Mouse (Mus musculus) MEL (cell line): ENCODE data around the gene Tmem107. TPM values are rescaled to one million over a fixed set of nuclear protein-coding genes. Genes with fewer than 3 reads are reported as not detected.

Experiments used
- DNase-seq: peaks from one replicate; pipeline ENCODE4 v3.0.0; 2011; ENCODE audit warnings: low read depth, low spot score
- H3K27ac ChIP-seq: 2 replicates; pipeline ENCODE4 v1.5.1; 2012; ENCODE audit warnings: low read depth, mild to moderate bottlenecking, control low read depth, low read length, moderate library complexity; ENCODE audit not compliant: control insufficient read depth
- H3K27me3 ChIP-seq, 2 experiments: fragments of 150-350 bp in 1 of 2; sonication (generic) in 1 of 2; 2 replicates each; pipeline ENCODE4 v1.6.1; 2012; ENCODE audit warnings: low read length in 2 of 2, mild to moderate bottlenecking in 2 of 2, improper control_type of control experiment in 1 of 2, moderate library complexity in 1 of 2; ENCODE audit not compliant: insufficient read depth in 2 of 2, control insufficient read depth in 1 of 2
- H3K36me3 ChIP-seq, 2 experiments: 2 replicates each; pipeline ENCODE4 v1.6.1; 2012 to 2014; ENCODE audit warnings: low read length in 2 of 2, improper control_type of control experiment in 1 of 2, inconsistent platforms in 1 of 2, mild to moderate bottlenecking in 1 of 2; ENCODE audit not compliant: insufficient read depth in 2 of 2, control insufficient read depth in 1 of 2
- H3K4me1 ChIP-seq, 2 experiments: fragments of 150-350 bp in 1 of 2; sonication (generic) in 1 of 2; 2 replicates each; pipeline ENCODE4 v1.6.1; 2012; ENCODE audit warnings: low read length in 2 of 2, improper control_type of control experiment in 1 of 2, mild to moderate bottlenecking in 1 of 2; ENCODE audit not compliant: insufficient read depth in 2 of 2, control insufficient read depth in 1 of 2
- H3K4me3 ChIP-seq, 2 experiments: fragments of 150-350 bp in 1 of 2; sonication (generic) in 1 of 2; 2 replicates each; pipeline ENCODE4 v1.5.1; 2012; ENCODE audit warnings: low read depth in 2 of 2, low read length in 2 of 2, mild to moderate bottlenecking in 2 of 2, moderate library complexity in 2 of 2, control low read depth in 1 of 2, improper control_type of control experiment in 1 of 2; ENCODE audit not compliant: control insufficient read depth in 1 of 2, insufficient read depth in 1 of 2
- H3K79me2 ChIP-seq: 2 replicates; pipeline ENCODE4 v1.6.1; 2012; ENCODE audit warnings: mild to moderate bottlenecking, low read length, moderate library complexity; ENCODE audit not compliant: control insufficient read depth, poor library complexity, insufficient read depth
- H3K9ac ChIP-seq: 2 replicates; pipeline ENCODE4 v1.6.1; 2012; ENCODE audit warnings: low read depth, mild to moderate bottlenecking, control low read depth, low read length, moderate library complexity; ENCODE audit not compliant: control insufficient read depth, poor library complexity, severe bottlenecking
- H3K9me3 ChIP-seq: fragments of 150-350 bp; sonication (generic); replicated peaks from 2 replicates; pipeline ENCODE4 v1.6.1; 2012; ENCODE audit warnings: mild to moderate bottlenecking, low read length, improper control_type of control experiment, moderate library complexity; ENCODE audit not compliant: insufficient read depth
- BHLHE40 ChIP-seq: IDR thresholded peaks from 2 replicates; pipeline ENCODE4 v1.6.1; 2012; ENCODE audit warnings: low read depth, mild to moderate bottlenecking, inconsistent platforms, low read length, improper control_type of control experiment, borderline replicate concordance
- CHD2 ChIP-seq: IDR thresholded peaks from 2 replicates; pipeline ENCODE4 v1.6.1; 2011; ENCODE audit warnings: low read length, improper control_type of control experiment
- ELF1 ChIP-seq: IDR thresholded peaks from 2 replicates; pipeline ENCODE4 v1.6.1; 2014; ENCODE audit warnings: low read depth, mild to moderate bottlenecking, inconsistent platforms, low read length, improper control_type of control experiment, moderate library complexity
- ETS1 ChIP-seq: IDR thresholded peaks from 2 replicates; pipeline ENCODE4 v1.6.1; 2012; ENCODE audit warnings: low read depth, mild to moderate bottlenecking, inconsistent platforms, low read length, improper control_type of control experiment, moderate library complexity
- GATA1 ChIP-seq: IDR thresholded peaks from 2 replicates; pipeline ENCODE4 v1.6.1; 2011; ENCODE audit warnings: low read depth, low read length, improper control_type of control experiment
- MAZ ChIP-seq: IDR thresholded peaks from 2 replicates; pipeline ENCODE4 v1.6.1; 2012; ENCODE audit warnings: low read depth, mild to moderate bottlenecking, inconsistent platforms, low read length, improper control_type of control experiment
- MXI1 ChIP-seq: IDR thresholded peaks from 2 replicates; pipeline ENCODE4 v1.6.1; 2011; ENCODE audit warnings: mild to moderate bottlenecking, low read depth, low read length, improper control_type of control experiment
- NELFE ChIP-seq: IDR thresholded peaks from 2 replicates; pipeline ENCODE4 v1.6.1; 2011; ENCODE audit warnings: low read depth, low read length, improper control_type of control experiment
- NRF1 ChIP-seq: IDR thresholded peaks from 2 replicates; pipeline ENCODE4 v1.6.1; 2014; ENCODE audit warnings: low read depth, mild to moderate bottlenecking, inconsistent platforms, low read length, improper control_type of control experiment, moderate library complexity; ENCODE audit not compliant: poor library complexity, insufficient read depth, severe bottlenecking
- SIN3A ChIP-seq: IDR thresholded peaks from 2 replicates; pipeline ENCODE4 v1.6.1; 2012; ENCODE audit warnings: low read length, improper control_type of control experiment, inconsistent platforms
- TAL1 ChIP-seq: IDR thresholded peaks from 2 replicates; pipeline ENCODE4 v1.6.1; 2012; ENCODE audit warnings: mild to moderate bottlenecking, inconsistent platforms, low read length, moderate library complexity, mixed read lengths
- TBP ChIP-seq: IDR thresholded peaks from 2 replicates; pipeline ENCODE4 v1.8.0; 2011; ENCODE audit warnings: low read depth, low read length, improper control_type of control experiment
- ZMIZ1 ChIP-seq: IDR thresholded peaks from 2 replicates; pipeline ENCODE4 v1.6.1; 2012; ENCODE audit warnings: low read depth, mild to moderate bottlenecking, inconsistent platforms, low read length, improper control_type of control experiment, moderate library complexity
- ZNF384 ChIP-seq: IDR thresholded peaks from 2 replicates; pipeline ENCODE4 v1.6.1; 2012; ENCODE audit warnings: low read depth, mild to moderate bottlenecking, inconsistent platforms, low read length, improper control_type of control experiment
- polyA plus RNA-seq, 2 experiments: library from polyadenylated mRNA; stranded (reverse) in 1 of 2; unstranded in 1 of 2; fragments of >175 nt in 1 of 2; fragments of >200 nt in 1 of 2; gene quantifications; 2 replicates each; pipeline versions ENCODE4 v1.2.1 to v1.2.4; 2012; ENCODE audit warnings: low replicate concordance in 2 of 2, low read depth in 1 of 2; ENCODE audit not compliant: insufficient read length in 2 of 2, insufficient read depth in 1 of 2, missing spikeins in 1 of 2
- total RNA-seq: library from RNA; depleted of rRNA; stranded (reverse); fragments of 300-350 nt; gene quantifications from 2 replicates; pipeline ENCODE4 v1.2.3, GENCODE M21; 2012

The Tmem107 gene
- total and polyA plus RNA-seq, 3 experiments = 47.0 to 79.5 TPM; not detected in 1

- no peaks in the 10 kb centered on the region for H3K9me3 ChIP-seq
- TF ChIP-seq MXI1 (peak; percentile 17; the same call in 1 of the 2 replicates), NELFE (no peak)
- peaks cover 0 to 9% of the 10 kb centered on the region in 2 experiments; a peak in 2 of 4 replicates for H3K36me3 ChIP-seq
- H3K79me2 ChIP-seq = no peaks in the 10 kb centered on the region; the same call in 1 of the 2 replicates
- peak overlapping the region; percentile 51 for H3K9ac ChIP-seq
- no peak overlapping the region for H3K27ac ChIP-seq
- peak overlapping the region; percentile 20 to 88 for H3K4me3 ChIP-seq
- peak; percentile 57 for DNase-seq
- no peaks in the 10 kb centered on the region for H3K27me3 ChIP-seq
- peaks cover 0 to 14% of the 10 kb centered on the region in 2 experiments; a peak in 2 of 4 replicates for H3K4me1 ChIP-seq
These were observed 49.0 kb downstream of the Tmem107 start for GRCm38 (mm10) chr11:69119446-69120155.

DNA sequence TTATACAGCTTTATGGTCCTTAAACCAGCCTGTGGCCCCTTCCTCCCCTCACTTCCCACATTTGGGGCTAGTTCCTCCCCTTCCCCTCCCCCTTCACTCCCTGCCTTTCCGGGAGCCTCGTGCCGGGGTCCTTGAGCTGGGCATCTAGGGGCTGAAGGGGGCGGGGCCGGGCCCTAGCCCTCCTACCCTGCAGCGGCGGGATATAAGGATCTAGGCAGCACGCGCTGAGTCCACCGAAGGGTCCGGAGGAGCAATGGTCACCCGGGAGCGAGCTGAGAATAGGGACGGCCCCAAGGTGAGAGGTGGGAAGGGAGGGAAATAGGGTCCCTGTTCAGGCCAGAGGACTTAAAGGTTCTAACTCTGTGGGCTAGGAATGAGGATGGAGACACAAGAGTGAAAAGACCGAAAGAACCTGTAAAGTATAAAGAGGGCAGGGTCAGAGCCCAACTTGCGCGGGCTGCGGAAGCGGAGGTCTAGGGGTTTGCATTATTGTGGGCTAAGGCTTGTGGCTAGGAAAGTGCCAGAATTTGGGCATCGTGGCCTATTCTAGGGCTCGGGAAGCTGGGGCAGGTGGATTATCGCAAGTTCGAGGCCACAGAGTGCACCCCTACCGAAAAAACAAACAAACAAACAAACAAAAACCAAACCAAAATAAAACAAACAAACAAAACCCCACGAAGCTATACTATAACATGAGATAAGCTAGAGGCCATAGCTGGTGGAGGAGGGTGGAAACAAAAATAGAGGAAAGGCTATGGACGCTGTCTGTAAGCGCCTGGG is 49.8 kb downstream of the Tmem107 start, which contains the start of gene Hes7:
Gene Hes7 (plus strand): TSS at position 184 of the 780 bp plus-strand sequence.
- Histone ChIP-seq H3K9ac (peak within 1 kb of the TSS; percentile 60), H3K27me3 (no peaks in the 10 kb centered on the region), H3K36me3 (peaks cover 0 to 9% of the 10 kb centered on the region in 2 experiments; a peak in 2 of 4 replicates), H3K27ac (no peak within 1 kb of the TSS), H3K79me2 (no peaks in the 10 kb centered on the region; the same call in 1 of the 2 replicates), H3K4me1 (peaks cover 0 to 14% of the 10 kb centered on the region in 2 experiments; a peak in 2 of 4 replicates), H3K4me3 (peak within 1 kb of the TSS; percentile 20 to 88), H3K9me3 (no peaks in the 10 kb centered on the region)
- TF ChIP-seq ETS1 (0 out of 2 replicates have a peak, but pooled peaks have one; percentile 18), ZMIZ1 (no peak), ZNF384 (no peak), TBP (peak; percentile 26; the same call in 1 of the 2 replicates), ELF1 (peak; percentile 13; the same call in 1 of the 2 replicates), MAZ (peak; percentile 72; the same call in 1 of the 2 replicates), CHD2 (no peak), GATA1 (0 out of 2 replicates have a peak, but pooled peaks have one; percentile 10), TAL1 (no peak), SIN3A (peak; percentile 46), BHLHE40 (no peak), NRF1 (no peak), MXI1 (peak; percentile 39; the same call in 1 of the 2 replicates)
- peak; percentile 77 for DNase-seq
